Mouse (Mus musculus) gastrocnemius, postnatal 10 days (tissue): ENCODE data around the gene Aspg. TPM values are rescaled to one million over a fixed set of nuclear protein-coding genes. Genes with fewer than 3 reads are reported as not detected.

ENCODE experiments used
- DNase-seq: peaks from one replicate; pipeline ENCODE4 v3.0.0; 2021; ENCODE audit warnings: mixed read lengths
- microRNA-seq, 2 experiments: library from miRNA; unstranded; fragments of <30 nt; microRNA quantifications; one replicate each; pipeline ENCODE4 v1.2.0; 2021
- total RNA-seq, 2 experiments: library from RNA; stranded (reverse); gene quantifications; 2 replicates each; pipeline ENCODE4 v1.2.3; 2021

The Aspg gene
- total RNA-seq, 2 experiments from 2014 or later = 0.38 TPM; not detected in 1

DNA sequence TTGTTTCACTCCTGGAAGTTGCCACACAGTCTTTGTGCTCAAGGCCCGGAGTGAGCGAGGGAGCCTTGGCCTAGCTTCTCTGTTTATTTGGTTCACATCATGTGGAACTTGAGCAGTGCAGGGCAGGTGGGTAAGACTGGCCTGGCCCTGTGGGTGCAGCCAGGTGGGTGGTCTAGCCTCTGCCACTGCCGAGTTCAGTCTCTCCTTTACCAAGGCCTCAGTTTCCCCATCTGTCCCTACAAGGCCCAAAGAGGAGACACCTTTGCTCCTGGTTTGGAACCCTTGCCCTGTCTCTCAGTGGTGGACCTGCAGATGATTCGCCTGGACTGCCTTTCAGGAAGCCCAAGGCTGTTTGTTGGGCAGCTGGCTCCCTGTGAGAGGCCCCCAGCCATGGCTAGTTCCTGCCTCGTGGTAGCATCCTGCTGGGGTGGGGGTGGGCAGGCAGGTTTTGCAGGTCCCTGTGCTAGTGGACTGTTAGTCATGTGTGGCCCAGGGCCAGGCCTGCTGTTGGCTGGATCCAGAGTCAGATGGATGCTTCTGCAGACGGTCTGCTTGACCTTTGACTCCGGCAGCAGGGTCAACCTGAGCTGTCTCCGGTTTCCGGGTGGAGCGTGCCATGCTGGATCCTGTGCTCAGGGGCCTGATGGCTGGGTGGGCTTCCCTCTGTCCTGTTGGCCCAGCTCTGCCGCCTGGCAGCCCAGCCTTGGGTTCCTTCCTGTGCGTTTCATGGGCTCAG is 44.9 kb downstream of the Aspg start:
- DNase-seq = no peak

DNA sequence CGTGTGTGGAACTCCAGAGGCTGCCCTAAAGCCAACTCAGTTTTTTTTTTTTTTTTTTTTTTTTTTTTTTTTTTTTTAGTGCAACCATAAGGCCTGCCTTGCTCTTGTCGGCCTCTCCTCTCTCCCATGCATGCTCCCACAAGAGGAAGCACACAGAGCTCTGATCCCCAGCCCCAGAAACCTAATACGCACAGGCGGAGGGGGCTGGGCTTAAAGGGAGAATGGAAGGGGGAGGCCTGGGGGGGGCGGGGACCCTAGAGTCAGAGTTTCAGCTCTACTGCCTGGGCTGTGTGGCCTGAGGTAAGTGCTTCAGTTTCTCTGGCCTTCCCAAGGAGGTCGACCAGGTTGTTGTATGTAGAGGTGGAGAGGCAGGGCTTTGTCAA is 45.5 kb downstream of the Aspg start:
- DNase-seq = no peak

DNA sequence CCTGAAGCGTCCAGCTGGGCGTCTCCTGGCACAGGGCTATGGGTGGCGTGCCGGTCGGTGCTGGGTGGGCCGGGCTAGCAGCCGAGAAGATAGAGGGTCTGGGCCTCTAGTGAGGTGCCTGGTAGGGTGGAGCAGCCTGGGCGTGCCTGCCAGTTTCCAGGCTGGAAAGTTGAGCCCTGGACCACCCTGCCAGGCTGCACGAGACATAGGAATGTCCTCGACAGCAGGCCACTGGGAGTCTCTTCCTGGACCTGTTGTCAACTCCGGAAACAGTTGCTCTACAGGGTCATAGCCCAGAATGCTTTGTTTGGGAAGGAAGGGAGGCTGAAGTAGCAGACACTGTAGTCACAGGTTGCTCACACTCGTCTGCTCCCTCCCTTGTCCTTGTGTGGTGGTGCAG is 47.1 kb downstream of the Aspg start:
- DNase-seq = no peak

DNA sequence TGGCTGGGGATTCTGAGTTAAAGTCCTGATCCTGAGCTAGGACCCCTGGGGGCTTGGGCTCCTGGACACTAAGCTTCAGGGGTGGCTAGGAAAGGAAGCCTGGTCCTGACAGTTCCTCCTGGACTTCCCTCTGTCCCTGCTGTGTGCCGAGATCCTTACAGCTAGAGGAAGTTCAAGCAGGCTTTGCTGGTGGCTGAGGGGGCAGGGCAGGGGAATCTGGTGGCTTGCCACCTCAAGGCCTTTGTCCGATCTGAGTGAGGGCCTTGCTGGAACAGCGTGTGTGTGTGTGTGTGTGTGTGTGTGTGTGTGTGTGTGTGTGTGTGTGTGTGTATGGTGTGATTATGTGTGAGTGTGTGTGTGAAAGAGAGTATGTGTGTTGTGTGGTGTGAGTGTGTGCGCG is 48.0 kb downstream of the Aspg start:
- no peak for DNase-seq

DNA sequence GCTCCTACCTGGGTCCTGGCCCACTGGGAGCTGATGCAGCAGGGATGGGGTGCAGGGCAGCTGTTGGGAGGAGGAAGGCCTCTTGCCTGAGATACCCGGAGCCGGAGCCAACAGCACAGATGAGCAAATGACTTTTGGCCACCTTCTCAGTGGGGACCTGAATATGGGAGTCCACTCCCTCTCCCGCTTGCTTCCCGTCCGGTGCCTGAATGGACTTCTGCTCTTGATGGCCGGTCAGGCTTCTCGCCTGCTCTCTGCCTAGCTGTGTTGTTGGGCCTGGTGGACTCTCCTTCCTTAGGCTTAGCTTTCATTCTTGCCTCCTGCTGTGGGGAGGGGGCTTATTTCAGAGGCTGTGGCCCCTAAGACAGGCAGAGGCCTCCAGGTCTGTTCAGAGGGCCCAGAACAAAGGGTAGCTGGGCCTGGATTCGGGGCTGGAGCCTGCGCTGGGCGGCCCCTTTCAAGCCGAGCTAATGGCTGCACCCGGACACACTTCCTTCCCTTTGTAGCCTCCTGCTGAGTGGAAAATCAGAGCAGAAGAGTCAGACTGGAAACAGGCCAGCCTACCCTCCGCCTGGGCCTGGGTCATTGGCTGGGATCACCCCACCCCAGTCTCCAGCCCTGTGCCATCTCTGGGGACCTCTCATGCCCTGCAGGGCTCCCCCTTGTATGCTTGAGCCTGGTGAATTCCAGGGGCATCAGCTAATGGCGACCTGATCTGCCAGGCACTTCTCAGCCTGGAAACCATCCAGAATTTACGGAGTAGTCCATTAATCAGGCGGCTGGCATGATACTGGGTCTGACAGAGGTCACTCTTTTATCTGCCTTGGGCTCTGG is 49.0 kb downstream of the Aspg start:
- no peak for DNase-seq

DNA sequence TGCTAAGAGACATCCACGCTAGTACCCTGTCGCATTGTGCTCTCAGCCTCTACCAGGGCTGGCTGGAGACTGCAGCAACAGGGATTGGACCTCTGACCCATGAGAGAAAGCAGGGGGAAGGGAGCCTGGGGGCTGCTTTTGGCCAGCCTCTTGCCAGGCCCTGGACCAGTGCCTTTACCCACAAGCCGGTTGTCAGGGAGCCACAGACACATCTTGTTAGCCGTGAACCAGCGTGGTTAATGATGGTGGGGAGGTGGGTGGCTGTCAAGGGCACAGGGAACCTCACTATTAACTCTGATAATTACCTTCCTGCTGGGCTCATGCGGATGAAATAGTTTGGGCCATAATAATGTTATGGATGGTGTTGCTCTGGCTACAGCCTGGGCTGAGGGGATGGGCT is 50.3 kb downstream of the Aspg start:
- no peak for DNase-seq

DNA sequence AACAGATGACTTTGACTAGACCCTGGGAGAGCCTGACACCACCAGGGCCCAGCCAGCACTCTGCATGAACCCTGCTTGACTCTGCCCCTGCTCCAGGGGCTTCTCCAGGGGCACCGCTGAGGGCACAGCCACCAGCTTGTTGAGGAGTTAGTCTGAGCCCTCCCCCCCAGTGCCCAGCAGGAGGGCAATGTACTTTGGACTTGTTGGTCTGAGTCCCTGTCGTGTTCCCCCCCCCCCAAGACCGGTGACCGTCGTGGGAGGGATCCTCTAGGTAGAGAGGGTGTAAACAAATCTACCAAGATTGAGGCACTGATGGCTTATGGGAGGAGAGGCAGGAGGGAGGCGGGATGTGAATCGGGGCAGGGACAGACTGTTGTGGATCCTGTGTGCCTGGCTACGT is 51.8 kb downstream of the Aspg start:
- DNase-seq = no peak

DNA sequence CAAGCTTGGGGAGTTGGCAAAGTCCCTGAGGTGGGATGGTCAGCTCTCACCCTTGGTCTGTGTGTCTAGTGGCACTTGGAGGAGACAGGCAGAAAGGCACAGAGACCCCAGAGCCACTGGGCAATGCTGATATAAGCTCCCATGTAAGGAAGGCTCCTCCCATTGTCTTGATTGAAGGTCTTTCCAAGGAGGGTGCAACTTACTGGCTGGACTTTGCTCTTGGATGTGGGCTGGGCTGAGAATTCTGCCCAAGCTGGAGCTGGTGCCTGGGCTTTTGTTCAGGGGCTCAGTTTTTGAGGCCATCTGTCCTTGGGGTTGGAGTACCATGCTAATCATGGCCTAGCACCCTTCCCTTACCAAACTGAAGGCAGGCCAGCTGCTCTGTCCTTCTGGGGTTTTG is 52.3 kb downstream of the Aspg start:
- DNase-seq = no peak

DNA sequence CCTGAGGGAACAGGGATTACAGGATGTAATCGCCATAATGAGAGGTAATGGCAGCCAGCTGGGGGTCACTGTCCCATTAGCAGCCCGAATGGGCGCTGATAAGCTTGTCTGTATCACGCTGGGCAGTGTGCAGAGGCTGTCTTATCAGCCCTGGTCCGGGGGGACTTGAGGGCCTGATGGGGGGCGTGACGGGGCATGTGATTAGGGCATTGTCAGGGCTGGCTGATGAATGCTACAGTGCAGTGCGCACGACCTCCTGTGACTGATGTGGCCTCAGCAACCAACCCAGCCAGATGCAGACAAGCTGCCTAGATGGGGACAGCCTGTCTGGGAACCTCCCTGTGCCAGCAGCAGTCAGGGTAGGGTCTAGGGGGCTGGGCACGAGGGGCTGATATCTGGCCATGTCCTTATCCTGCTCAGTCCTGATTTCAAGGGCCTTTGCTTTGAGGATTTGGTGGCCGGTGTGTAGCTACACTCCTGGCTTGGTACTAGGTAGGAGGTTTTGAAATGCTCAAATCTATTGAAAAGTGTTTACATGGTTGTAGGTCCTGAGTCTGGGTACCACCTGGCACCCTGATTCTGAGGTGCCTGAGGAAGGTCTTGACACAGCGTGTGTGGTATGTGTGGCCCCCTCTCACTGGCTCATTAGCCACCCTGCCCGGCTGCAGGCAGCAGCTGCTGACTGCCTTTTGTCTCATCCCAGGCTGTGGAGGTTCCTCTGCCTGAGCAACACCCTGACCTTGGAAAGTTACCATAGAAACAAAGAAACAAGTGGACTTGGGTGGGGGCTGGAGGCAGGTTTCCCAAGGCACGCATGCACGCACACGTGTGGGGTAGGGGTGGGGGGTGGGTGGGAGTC is 57.7 kb downstream of the Aspg start:
- no peak for DNase-seq

DNA sequence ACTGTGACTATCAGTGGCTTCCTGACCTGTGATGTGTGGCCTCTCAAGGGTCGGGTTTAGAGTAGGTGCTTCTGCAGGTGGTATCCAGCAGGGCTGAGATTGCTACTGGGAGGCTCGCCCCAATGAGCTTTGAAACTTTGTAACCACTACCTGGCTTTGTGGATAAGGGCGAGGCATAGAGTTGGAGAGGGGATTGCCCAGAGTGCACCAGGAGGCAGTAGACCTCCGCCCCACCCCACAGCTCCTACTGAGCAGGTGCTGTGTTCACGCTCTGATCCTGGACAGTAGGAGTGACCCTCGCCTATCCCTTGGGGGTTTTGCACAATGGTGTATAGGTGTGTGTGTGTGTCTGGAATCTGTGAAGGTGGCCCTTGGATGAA is 58.4 kb downstream of the Aspg start:
- DNase-seq = no peak

DNA sequence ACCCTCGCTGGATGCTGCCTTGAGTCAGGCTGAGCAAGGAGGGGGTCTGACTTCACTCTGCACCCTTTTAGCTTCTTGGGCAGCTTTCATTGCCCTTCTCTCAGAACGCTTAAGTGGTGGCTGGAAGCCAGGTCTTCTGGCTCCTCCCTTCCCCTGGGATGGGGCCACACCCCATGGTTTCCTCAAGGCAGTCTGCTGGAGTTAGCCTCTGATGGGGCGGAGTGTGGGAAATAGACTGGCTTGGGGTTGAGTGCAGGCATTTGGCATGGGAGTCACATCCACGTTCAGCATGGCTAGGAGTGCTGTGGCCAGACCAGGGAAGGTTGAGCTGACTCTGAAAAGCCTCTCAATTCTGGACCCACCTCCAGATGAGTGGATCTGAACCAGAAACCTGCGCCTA is 62.8 kb downstream of the Aspg start:
- no peak for DNase-seq

DNA sequence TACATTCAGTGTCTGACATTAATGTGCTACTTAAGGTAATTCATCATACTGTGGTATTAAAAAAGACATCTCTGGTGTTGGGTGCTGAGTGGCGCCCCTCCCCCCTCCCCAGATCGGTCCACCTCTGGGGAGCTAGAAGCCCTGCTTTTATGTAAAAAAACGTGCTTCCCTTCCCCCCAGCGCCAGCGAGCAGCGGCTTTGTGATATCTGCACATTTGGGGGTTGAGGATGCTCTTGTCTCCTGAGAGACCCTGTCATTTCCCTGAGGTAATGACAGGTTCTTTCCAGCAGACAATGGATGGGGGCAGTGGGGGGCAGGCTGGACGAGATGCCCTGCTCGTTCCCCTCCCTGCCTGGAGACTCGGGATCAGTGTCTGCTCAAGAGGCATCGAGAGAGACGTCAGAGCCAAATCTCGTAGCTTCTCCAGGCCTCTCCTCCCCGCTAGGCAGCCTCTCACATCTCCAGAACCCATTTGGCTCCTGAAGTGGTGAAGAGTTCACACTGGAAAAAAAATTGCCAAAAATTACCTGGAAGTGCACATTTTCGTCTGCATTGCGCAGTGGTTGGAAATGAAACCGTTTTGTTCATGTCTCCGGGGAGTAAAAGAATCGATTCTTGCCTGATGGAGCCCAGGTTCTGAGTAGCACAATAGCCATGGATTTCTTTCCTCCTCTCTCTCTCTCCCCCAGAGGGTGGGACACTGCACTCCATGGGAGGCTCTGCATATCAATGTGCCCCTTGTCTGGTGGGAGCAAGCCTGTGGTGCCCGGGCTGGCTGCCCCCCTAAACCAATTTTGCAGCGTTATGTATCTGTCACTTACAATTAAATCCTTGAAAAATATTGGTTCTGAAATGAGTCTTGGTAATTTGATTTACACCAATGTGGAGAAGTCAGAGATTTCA is 64.4 kb downstream of the Aspg start:
- DNase-seq = no peak

DNA sequence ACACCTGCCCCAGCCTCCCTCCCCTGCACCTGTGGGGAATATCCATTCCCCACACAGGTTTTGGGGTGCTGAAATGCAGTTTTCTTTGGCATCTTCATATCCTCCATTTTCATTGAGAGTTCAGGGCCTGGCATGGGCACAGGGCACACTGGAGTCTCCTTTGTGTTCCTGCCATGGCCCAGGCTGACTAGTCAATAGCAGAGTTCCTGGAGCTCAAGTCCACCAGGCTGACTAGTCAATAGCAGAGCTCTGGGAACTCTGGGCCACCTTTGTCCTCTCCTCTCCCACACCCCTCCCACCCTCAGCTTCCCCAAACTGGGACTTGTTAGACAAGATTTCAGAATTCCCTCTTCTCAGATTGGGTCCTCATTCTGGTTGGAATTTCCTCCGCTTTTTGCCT is 65.2 kb downstream of the Aspg start:
- no peak for DNase-seq

DNA sequence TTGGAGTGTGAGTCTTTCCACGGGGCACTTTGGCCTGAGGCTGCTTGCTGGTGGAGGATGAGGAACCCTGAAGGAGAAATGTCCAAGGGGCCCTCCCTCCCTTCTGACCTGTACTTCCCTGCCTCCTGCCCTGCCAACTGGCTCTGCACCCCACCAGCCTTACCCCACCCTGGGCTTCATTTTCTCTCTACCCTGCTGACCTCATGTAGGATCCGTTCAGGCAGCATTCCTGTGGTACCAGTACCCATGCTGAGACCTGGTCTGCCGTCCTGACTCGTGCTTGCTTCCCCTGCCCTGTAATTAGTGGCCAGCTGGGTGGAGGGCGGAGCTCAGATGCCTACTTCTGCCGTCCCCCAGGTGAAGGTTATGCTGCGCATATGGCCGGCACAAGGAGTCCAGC is 65.7 kb downstream of the Aspg start:
- DNase-seq = no peak

Small RNA genes lying within 50 kb of the gene (microRNA-seq; reads per million reads assigned to microRNA genes)
- 72.3 to 119 reads per million in 2 experiments for gene Mir203
- 0 reads per million in 2 experiments for gene Mir3073a
- gene Mir3073b = 0 reads per million in 2 experiments

Other genes with a start within 250 kb of the Aspg start
- 10 to 100 TPM in 1 of 2 experiments, 1 to 10 TPM in 1; 9.5 to 13.4 TPM for gene Ppp1r13b, start 198.6 kb upstream of the Aspg start, total RNA-seq
- 100 to 1,000 TPM; 846 to 916 TPM for gene Atp5mpl, start 139.7 kb upstream of the Aspg start, total RNA-seq
- under 1 TPM; 0.36 to 0.59 TPM for gene Tdrd9, start 135.1 kb upstream of the Aspg start, total RNA-seq
- not detected for gene Rd3l, start 125.4 kb upstream of the Aspg start, total RNA-seq
- gene Kif26a, start 39.5 kb downstream of the Aspg start, total RNA-seq = 10 to 100 TPM; 10.3 to 12.4 TPM